Mouse (Mus musculus) adrenal gland, postnatal 10 days (tissue): ENCODE results near the gene Tex52. TPM values are rescaled to one million over a fixed set of nuclear protein-coding genes. Genes with fewer than 3 reads are reported as not detected.
"Not testable (repeated sequence)": the region's sequence is repeated elsewhere in the genome, so short reads cannot be mapped to it uniquely, and the experiment has no call there.

ENCODE experiments used
- DNase-seq: peaks from one replicate; pipeline ENCODE4 v3.0.0; 2021; ENCODE audit warnings: mixed read lengths
- total RNA-seq, 2 experiments: library from RNA; stranded (reverse); gene quantifications; 2 replicates each; pipeline ENCODE4 v1.2.3; 2021

Tex52 gene
- total RNA-seq, 2 experiments from 2014 or later: not detected

- not testable (repeated sequence) for DNase-seq
Observed at GRCm38 (mm10) chr6:128380594-128381167, 5.4 kb downstream of the Tex52 start.

- DNase-seq: no peak
Observed at GRCm38 (mm10) chr6:128381254-128381653, 6.0 kb downstream of the Tex52 start.

- DNase-seq: no peak
Observed at GRCm38 (mm10) chr6:128383752-128384151, 8.5 kb downstream of the Tex52 start.

GRCm38 (mm10) chr6:128385026-128385425 lies 9.8 kb downstream of the Tex52 start:
- DNase-seq: no peak

GRCm38 (mm10) chr6:128389185-128389584 lies 13.9 kb downstream of the Tex52 start:
- no peak for DNase-seq

- DNase-seq: no peak
Observed at GRCm38 (mm10) chr6:128390683-128391082, 15.4 kb downstream of the Tex52 start.

GRCm38 (mm10) chr6:128397574-128398261 lies 22.5 kb downstream of the Tex52 start:
- peak; percentile 77 for DNase-seq

- no peak for DNase-seq
Observed at GRCm38 (mm10) chr6:128398996-128399395, 23.7 kb downstream of the Tex52 start, which contains the start of gene Nrip2. Gene Nrip2 (plus strand): TSS chr6:128399296.

GRCm38 (mm10) chr6:128399421-128400185 lies 24.3 kb downstream of the Tex52 start:
- peak; percentile 67 for DNase-seq

- DNase-seq: no peak
Observed at GRCm38 (mm10) chr6:128404708-128405107, 29.5 kb downstream of the Tex52 start.

GRCm38 (mm10) chr6:128408544-128409125 lies 33.4 kb downstream of the Tex52 start:
- DNase-seq: no peak

- DNase-seq: no peak
Observed at GRCm38 (mm10) chr6:128410305-128410704, 35.0 kb downstream of the Tex52 start.

GRCm38 (mm10) chr6:128411115-128411514 lies 35.9 kb downstream of the Tex52 start:
- DNase-seq: peak; percentile 85

- DNase-seq: no peak
Observed at GRCm38 (mm10) chr6:128416169-128416568, 40.9 kb downstream of the Tex52 start.

- no peak for DNase-seq
Observed at GRCm38 (mm10) chr6:128418076-128418475, 42.8 kb downstream of the Tex52 start.

GRCm38 (mm10) chr6:128421036-128421435 lies 45.8 kb downstream of the Tex52 start:
- DNase-seq: no peak

- DNase-seq: no peak
Observed at GRCm38 (mm10) chr6:128421480-128421879, 46.2 kb downstream of the Tex52 start.

- no peak for DNase-seq
Observed at GRCm38 (mm10) chr6:128423496-128424268, 48.4 kb downstream of the Tex52 start.

GRCm38 (mm10) chr6:128424269-128425019 lies 49.2 kb downstream of the Tex52 start, which contains the start of gene Itfg2:
Gene Itfg2 (minus strand): TSS chr6:128424931.
- DNase-seq: peak; percentile 96

- no peak for DNase-seq
Observed at GRCm38 (mm10) chr6:128425046-128425445, 49.8 kb downstream of the Tex52 start.

- DNase-seq: no peak
Observed at GRCm38 (mm10) chr6:128427571-128427970, 52.3 kb downstream of the Tex52 start.
